Mouse (Mus musculus) frontal cortex, adult 2 months (tissue): ENCODE data around the gene Sys1. TPM values are rescaled to one million over a fixed set of nuclear protein-coding genes. Genes with fewer than 3 reads are reported as not detected.

Source experiments
- DNase-seq, 2 experiments: peaks; one replicate each; pipeline ENCODE4 v3.0.0; 2022; ENCODE audit warnings: low spot score in 1 of 2; ENCODE audit errors: extremely low spot score in 1 of 2
- polyA plus RNA-seq: library from polyadenylated mRNA; depleted of rRNA; stranded (reverse); fragments of >200 nt; gene quantifications from 2 replicates; pipeline ENCODE4 v1.2.3, GENCODE M21; 2012; rRNA removed

Sys1 gene
- 58.1 and 59.1 TPM in 2 replicates for polyA plus RNA-seq

DNA sequence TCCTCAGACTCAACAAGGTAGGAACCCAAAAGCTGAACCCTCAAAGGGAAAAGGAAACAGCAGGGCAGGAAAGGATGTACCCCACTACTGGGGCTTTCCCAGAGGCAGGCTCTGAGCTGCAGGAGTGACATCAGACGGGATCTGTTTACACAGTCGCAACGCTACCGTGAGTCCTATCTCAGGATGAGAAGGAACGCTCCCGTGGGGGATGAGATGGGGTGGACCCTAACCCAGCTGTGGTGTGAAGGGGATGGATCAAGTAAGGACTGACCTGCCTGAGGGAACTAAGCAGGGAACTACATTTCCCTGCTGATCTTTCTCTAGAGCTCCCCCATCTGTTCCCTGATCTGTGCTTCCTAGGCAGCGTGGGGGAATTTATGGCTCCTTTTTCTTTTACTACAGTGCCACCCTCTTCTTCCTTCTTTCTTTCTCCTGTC lies at the start of gene Sys1:
TSS of gene Sys1 (plus strand) at position 101 of the 437 bp plus-strand sequence.
- DNase-seq = peak; percentile 25 to 69

DNA sequence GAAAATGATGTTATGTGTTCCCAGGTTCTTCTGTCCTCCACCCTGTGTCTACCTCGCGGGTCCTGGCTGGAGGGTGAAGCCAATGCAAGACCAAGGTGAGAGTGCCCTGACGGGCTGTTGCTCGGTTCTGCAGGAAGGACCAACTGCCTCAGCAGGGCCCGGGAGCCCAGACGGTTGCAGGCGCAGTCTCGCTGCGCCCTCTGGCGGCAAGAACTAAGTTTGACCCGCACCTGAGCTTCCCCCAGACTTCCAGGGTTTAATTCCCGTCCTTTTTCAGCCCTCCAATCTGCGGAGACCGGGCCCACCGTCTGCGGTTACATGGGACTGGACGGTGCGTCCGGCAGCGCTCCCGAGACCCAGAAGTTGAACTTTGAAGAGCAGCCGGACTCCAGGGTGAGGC lies 49.1 kb upstream of the Sys1 start:
- peak in 1 of 2 experiments; percentile 78 for DNase-seq

DNA sequence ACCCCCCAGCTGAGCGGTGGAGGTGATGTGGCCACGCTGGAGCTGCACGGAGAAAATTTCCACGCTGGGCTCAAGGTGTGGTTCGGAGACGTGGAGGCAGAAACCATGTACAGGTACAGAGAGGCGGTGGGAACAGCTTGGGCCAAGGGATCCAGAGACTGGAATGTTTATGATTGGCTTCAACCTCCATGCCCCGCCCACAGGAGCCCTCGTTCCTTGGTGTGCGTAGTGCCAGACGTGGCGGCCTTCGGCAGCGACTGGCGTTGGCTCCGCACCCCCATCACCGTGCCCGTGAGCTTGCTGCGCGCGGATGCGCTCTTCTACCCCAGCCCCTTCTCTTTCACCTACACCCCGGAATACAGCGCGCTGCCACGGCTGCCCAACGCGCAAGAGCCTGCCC lies 42.6 kb upstream of the Sys1 start:
- no peak for DNase-seq

DNA sequence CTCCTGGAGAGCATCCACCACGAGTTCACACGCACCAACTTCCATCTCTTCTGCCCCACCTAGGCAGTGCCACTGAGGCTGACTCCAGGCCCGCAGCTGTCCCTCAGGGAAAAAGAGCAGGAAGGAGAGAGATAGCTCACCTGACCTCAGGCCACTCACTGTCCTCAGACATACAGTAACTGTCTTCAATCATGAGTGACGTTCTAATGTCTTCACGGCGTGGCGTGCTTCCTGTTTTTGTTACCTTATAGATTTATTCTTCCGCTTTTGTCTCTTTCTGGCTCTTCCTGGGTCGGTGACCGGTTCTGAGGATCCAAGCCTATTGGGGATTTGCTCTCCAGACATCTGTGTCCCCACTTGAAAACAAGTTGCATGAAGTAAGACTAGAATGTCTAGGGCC lies 42.2 kb upstream of the Sys1 start:
- DNase-seq = no peak

- peak in 1 of 2 experiments; percentile 43 for DNase-seq
Measured at GRCm38 (mm10) chr2:164417198-164417597, 39.6 kb upstream of the Sys1 start.

DNA sequence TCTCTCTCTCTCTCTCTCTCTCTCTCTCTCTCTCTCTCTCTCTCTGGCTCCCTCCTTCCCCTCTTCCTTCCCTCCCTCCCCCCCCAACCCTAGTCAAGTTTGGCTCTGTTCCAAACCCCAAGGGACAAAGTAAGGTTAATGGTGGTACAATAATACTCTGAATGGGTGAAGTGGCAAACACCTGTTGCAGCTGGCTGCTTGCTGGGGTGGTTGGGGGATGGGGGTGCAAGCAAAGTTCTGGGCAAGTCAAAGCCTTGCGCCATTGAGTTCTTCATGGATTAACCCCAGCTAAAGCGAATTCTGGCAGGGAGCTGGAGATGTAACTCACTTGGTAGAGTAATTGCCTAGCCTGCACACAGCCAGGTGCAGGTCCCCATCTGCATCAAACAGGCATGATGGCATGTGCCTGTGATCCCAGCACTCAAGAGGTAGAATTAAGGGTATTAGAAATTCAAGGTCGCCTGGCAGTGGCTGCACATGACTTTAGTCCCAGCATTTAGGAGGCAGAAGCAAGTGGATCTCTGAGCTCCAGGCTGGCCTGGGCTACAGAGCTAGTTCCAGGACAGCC lies 38.4 kb upstream of the Sys1 start:
- no peak for DNase-seq

- no peak for DNase-seq
Measured at GRCm38 (mm10) chr2:164419489-164419888, 37.3 kb upstream of the Sys1 start.

GRCm38 (mm10) chr2:164421306-164421705 lies 35.5 kb upstream of the Sys1 start:
- no peak for DNase-seq

DNA sequence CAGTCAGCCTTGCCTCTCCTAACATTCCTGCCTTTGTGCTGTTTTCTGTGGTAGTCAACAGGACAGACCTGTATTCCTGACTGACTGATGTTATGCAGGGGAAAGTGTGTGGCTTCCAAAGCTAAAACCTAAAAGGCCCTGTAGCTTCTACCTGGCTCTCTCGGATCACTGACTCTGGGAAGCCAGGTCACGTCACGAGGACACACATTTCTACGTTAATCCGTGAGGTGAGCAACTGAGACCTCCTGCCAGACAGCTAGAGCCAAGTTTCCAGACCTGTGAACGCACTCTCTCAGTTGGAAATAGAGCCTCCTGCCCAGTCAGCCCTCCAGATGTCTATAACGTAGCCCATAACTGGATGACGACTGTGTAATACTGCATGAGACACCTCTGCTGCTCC lies 34.8 kb upstream of the Sys1 start:
- DNase-seq = no peak

- DNase-seq = no peak
Measured at GRCm38 (mm10) chr2:164422675-164423393, 33.9 kb upstream of the Sys1 start.

DNA sequence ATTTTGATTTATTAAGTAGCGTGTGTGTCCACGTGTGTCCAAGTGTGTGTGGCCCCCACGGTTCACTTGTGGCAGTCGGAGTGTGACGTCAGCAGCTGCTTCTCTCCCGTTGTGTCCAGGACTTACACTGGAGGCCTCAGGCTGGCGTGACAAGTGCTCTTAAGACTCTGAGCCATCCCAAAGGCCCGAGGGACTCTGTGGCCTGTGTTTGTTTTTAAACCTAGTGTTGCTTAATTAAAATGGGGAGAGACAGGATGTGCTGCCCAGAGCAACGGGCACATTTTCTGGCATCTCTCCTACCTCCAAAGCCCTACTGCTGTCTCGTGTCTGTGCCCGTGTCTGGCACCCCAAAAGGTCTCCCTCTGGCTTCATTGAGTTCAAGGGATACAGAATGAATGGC lies 33.3 kb upstream of the Sys1 start:
- no peak for DNase-seq

DNA sequence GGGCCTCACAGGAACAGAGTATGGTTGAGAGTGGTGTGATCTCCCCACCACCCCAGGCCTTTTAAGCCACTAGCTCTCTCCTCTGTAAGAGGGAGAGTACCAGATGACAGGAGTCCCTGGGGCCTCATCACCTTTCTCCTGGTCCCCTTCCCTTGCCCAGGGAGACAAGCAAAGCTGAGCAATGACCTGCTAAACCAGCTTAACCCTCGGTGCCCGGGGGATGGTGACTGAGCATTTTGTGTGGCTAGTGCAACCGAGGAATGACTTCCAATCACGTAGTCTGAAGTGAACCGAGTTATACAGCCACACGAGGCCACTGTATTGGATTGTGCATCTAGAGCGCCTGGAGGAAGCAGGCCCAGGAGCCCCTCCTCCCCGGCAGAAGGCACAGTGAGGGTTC lies 32.4 kb upstream of the Sys1 start:
- DNase-seq = no peak

- DNase-seq = no peak
Measured at GRCm38 (mm10) chr2:164425401-164425800, 31.4 kb upstream of the Sys1 start.

DNA sequence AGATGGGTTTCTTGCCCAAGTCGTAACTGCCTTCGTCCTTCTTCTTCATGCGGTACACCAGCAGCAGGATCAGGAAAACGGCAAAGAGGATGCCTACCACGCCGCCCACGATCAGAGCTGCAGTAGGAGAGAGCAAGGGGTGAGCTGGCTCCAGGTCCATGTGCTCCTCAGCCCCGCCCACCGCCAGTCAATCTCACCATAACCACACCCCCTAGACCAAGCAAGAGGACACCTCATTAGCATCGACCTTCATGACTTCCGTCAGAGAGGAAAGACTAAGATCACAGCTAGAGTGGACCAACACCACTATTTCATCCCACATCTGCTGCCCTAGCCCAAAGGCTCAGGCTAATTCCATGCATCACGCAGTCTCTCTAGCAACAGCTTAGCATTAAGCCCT lies 30.6 kb upstream of the Sys1 start:
- no peak for DNase-seq

- no peak for DNase-seq
Measured at GRCm38 (mm10) chr2:164426952-164427351, 29.8 kb upstream of the Sys1 start.

DNA sequence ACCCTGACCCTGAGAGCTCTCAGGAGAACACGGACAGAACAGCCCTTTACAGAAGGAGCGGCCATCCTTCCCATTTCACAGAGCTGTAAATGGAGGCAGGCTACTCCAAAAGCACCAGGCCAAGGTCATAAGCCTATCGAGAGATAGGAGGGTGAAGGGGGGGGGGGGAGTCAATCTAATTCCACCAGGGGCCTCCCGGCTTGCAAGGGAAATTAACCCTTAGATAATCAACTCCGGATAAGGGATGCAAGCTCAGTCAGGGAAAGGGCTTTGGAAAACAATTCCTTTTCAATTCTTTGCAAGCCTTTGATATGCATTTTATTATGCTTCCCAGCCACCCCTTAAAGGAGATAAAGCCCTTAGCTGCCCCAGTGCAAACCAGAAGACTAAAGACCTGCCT lies 28.3 kb upstream of the Sys1 start:
- DNase-seq = no peak

DNA sequence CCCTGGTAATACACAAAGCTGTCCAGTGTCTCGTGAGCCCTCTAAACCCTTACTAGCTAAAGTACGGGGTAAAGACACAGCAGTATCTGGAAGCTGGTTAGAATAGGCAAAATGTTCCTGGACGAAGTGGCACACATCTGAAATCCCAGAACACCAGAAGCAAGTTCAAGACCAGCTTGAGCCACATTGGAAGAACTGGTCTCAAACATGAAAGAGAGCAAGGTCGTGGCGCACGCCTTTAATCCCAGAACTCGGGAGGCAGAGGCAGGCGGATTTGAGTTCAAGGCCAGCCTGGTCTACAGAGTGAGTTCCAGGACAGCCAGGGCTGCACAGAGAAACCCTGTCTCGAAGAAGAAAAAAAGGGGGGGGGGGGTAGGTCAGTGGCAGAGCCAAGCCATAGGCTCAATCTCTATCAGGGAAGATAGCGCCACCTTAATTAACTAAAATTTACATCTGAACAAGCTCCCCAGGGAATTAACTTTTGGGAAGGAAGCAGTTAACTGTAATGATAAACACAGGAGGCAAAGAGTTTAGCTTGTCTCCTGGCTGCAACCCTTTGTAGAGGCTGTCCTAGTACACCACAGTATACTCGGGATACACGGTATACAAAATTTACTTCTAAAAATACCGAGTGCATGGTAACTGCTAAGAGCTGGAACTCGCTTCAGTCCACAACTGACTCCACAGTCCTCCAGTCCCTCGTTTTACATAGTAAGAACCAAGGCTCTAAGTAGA lies 26.7 kb upstream of the Sys1 start:
- no peak for DNase-seq

- DNase-seq = no peak
Measured at GRCm38 (mm10) chr2:164430697-164431096, 26.1 kb upstream of the Sys1 start.

DNA sequence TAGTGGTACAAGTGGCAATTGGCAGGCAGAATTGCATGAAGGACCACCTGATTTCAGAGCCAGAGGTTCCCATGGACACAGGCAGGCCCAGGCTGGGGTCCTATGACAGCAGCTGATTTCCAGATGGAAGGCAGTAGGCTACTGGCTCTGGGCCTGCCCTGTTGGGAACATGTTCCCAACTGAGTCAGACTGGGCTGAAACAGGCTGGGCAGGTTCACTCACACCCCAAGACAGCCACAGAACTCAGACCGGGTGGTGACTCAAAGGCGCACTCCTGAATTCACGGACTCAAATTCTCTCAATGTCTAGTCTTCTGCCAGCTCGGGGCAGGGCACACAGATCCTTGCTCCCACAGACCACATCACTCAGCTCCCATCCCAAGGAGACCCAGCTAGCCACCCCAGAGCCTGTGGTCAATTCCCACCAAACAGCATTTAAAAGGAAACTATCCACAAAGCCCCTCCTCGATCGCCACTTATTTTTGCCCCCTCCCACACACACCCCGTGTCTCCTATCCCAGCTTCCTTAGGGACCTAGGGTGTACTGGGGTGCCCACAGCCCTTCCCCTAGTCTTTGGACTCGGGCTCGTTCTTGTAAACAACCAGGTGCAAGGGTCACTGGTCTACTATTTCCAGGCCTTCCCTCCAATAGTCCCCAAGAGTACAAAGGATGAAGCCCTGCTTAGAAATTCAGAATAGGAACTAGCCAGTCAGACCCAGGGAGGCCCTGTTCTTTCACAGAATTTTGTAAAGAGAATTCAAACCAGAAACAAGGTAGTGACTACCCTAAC lies 24.9 kb upstream of the Sys1 start:
- DNase-seq = no peak

DNA sequence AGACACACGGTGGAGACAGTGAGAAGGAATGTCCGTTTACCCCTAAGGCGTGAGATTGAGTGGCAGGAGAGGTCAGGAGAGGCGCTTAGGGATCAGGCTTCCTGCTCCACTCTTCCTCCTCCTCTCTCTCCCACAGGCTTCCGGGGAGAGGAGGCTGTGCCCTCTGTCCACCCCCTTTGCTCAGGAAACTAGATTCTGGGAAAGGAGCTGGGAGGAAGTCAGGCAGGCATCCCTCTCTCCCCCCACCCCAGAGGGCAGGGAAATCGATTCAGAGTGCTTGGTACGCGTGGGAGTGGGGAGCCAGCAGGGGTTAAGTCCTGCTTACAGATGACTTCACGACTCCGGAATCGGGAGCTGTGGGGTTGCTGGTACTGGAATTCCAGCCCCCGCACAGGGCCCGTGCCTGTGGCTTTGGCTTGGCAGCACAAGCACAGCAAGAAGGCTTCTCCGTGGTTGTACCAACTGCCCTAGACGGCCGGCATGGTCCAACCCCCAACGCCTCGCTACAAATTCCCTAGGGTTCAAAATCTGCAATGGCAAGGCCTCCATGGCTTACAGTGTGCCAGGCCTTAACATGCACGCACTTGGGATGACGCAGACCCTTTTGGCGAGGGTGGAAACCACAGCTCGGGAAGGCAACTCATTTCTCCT lies 24.1 kb upstream of the Sys1 start:
- no peak for DNase-seq
